Mouse (Mus musculus): ENCODE measurements around the gene Spns2.

- no peak for TF ChIP-seq POLR2A (IDR thresholded peaks at IDR 0.05; ENCODE audit: borderline replicate concordance, extremely low read depth, insufficient read depth, insufficient read length, poor library complexity, severe bottlenecking)
- no peak for TF ChIP-seq CTCF (IDR thresholded peaks at IDR 0.05; ENCODE audit: borderline replicate concordance, extremely low read depth, insufficient read depth, insufficient read length)
These were observed 34.0 kb upstream of the Spns2 start for GRCm38 (mm10) chr11:72523711-72524110.
